Mouse (Mus musculus) left cerebral cortex, adult 8-10 months (tissue): ENCODE data around the gene Rubcn. TPM values are rescaled to one million over a fixed set of nuclear protein-coding genes. Genes with fewer than 3 reads are reported as not detected.

ENCODE experiments used
- DNase-seq, 2 experiments: peaks; one replicate each; pipeline ENCODE4 v3.0.0; 2022; ENCODE audit warnings: low spot score in 2 of 2
- total RNA-seq, 4 experiments: library from RNA; stranded (reverse); gene quantifications; 2 replicates each; pipeline ENCODE4 v1.2.4; 2022

Gene Rubcn
- total RNA-seq, 4 experiments from 2014 or later = 63.9 to 74.1 (median 69.3) TPM

DNA sequence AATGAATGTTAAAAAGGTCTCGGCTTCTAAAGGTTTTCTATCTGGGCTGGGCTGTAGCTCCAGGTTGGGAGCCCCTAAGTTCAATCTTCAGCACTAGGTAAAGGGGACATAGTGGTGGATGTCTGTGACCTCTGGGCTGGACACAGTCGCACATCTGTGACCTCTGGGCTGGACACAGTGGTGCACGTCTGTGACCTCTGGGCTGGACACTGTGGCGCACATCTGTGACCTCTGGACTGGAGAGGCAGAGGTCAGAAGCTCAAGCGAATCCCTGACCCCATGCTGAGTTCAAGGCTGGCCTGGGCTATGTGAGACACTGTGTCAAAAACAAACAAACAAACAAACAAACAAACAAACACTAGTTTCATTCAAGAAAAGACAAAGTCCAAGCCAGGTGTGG lies 7.3 kb downstream of the Rubcn start:
- no peak for DNase-seq

DNA sequence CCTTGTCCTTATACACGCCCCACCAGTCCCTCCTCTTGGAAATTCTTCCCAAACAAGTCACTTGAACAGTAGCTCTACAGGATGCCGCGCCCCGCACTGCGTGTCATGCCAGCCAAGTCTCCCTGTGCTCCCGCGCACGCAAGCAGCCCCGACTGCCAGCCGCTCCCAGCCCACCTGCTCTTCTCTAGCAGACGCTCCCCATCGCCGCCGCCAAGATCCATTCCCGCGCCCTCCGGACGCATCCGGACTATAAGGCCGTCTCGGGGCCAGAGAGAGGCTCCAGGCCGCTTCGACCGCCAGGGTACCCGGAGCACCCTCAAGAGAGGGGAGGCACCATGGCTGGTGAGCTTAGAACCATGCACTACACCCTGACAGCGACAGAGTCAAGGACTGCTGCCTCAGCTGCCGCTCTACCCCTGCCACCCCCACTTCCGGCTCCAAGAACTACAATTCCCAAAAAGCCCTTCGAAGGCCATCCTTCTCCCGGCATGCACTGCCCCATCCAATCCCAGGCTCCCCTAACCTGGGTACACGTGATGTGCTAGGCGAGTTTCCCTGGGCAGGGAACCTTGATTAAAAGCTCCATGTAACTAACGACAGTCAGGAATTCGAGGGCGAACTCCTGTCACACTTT lies 9.5 kb downstream of the Rubcn start:
- DNase-seq = peak; percentile 78 to 91

DNA sequence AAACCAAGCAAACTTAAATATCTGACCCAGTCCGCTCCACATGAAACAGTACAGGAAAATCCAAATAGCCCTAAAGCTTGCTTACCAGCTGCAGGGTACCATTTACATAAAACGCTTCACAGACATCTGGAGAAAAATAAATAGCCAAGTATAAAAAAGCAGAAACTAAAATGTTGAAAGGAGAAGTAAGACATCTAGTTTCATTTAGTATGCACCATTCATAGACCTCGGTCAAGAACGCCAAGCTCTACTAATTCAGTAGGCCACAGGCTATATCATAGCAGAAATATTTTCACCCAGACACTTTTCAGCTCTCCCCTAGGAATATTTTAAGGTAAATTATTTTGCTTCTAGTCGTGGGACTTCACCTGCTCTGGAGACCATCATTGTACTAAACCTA lies 10.9 kb downstream of the Rubcn start:
- no peak for DNase-seq

DNA sequence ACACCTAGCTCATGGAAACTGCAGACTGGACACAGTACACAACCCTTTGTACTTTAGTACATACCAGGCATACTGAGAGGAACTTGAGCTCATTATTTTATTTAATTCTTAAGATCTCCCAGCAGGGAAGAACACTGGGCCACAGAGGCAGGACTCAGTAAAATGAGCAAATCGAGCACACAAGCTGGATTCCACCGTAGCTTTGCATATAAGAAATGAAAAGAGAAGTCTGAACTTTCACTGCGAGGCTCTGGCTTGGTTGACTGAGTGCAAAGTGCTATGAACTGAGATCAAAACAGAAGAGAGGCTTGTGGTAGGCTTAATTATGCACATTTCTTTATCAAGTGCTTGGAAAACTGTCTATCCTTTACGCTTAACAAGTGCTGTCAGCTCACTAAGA lies 12.2 kb downstream of the Rubcn start:
- no peak for DNase-seq

DNA sequence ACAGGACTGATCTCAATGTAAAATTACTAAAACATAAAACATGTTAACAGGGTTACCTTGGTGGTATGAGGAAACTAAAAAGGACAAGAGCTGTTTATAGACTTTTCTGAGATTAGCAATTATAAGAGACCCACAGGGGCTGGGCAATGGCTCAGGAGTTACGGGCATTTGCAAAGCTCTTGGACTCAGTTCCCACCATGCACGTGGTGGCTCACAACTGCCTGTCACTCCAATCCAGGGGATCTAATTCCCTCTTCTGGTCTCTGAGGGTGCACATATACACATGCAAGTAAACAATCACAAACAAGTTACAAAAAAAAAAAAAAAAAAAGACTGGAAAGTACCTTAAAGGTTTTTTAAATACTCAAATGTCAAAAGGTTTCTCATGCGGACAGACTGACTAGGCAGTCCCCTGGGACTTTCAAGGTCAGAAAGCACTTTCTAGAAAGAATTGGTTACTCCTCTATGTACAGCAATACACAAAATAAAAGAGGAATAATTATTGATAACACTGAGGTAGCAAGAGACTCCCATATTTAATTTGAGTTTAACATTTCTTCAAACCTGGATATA lies 15.7 kb downstream of the Rubcn start:
- no peak for DNase-seq

- no peak for DNase-seq
These were observed 18.6 kb downstream of the Rubcn start for GRCm38 (mm10) chr16:32858771-32859636.

GRCm38 (mm10) chr16:32858356-32858755 lies 19.2 kb downstream of the Rubcn start:
- DNase-seq = no peak

- DNase-seq = no peak
These were observed 20.8 kb downstream of the Rubcn start for GRCm38 (mm10) chr16:32856751-32857150.

DNA sequence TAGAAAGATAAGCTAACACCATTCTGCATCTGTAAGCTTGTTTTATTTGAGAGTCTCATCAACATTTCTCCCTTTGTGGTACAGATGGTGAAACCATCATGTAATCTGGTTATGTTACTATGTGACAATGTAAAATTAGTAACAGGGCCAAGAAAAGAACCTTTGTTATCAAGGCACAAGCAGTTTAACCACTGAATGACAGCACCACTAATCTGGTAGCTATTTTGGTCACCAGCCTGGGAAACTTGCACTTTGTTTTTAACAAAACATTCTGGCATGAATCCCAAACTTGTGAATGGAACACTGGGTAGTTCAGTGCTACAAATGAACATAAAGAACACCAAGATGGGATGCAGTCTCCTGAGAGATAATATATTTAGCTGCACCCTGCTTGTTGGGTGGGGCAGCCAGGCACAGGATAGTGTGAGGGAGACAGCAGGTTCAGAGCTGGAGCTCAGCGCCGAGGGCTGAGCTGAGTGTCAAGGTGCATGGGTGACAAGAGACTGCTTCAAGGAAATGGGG lies 23.5 kb downstream of the Rubcn start:
- peak in 1 of 2 experiments; percentile 22 for DNase-seq

- no peak for DNase-seq
These were observed 24.0 kb downstream of the Rubcn start for GRCm38 (mm10) chr16:32853492-32854049.

DNA sequence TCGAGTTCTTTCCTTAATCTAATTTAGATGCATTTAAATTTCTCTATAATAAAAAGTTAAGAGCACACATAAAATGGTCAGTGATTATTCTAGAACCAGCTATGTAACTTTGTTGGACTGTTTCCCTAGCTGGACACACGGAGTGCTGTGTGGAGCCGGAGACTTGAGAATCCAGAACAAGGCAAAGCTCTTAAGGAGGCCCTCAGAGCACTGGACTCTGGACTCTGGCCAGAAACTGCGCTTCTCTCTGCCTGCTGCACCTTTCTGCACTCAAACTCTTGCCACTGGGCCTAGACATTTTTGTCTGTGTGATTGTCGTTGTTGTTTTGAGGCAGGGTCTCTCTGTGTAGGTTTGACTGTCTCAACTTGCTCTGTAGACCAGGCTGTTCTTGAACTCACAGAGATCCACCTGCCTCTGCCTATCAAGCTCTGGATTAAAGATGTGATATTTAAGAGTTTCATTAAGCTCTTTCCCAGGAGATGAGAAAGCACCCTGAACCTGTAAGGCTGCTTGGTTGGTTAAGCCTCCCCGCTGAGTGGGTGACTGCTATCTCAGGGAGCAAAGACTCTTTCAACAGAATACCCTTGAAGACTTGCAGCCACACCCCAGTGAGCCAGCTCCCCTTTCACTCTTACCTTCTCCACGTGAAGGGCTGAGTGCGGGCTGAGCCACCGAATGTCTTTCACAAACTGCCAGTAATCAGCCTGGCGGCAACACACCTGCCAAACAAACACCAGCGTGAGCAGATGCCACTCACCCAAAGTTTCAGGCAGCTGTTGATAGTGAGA lies 28.3 kb downstream of the Rubcn start:
- DNase-seq = no peak

- no peak for DNase-seq
These were observed 30.5 kb downstream of the Rubcn start for GRCm38 (mm10) chr16:32847103-32847502.

- DNase-seq = no peak
These were observed 46.1 kb downstream of the Rubcn start for GRCm38 (mm10) chr16:32831501-32831900.

DNA sequence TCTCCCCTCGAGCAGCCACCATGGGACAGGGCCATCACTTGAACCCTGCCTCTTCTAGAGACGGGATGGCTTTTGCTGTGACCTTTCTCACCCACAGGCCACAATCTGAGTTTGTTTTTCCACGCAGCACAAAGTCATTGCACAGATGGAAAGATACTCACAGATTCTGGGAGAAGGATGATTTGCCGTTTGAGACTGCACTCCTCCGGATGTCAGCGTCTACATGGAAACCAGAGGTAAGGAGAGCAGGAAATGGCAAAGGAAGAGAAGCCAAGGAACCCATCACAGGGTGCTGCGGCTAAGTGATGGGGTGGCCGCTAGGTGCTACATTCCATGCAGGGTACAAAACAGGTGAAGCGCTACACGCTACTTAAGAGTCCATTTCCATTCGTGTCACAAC lies 48.5 kb downstream of the Rubcn start:
- DNase-seq = no peak

- DNase-seq = no peak
These were observed 51.0 kb downstream of the Rubcn start for GRCm38 (mm10) chr16:32826521-32826920.

GRCm38 (mm10) chr16:32825380-32825779 lies 52.2 kb downstream of the Rubcn start:
- no peak for DNase-seq

- no peak for DNase-seq
These were observed 53.5 kb downstream of the Rubcn start for GRCm38 (mm10) chr16:32824061-32824460.

- DNase-seq = no peak
These were observed 54.1 kb downstream of the Rubcn start for GRCm38 (mm10) chr16:32823487-32823886.

DNA sequence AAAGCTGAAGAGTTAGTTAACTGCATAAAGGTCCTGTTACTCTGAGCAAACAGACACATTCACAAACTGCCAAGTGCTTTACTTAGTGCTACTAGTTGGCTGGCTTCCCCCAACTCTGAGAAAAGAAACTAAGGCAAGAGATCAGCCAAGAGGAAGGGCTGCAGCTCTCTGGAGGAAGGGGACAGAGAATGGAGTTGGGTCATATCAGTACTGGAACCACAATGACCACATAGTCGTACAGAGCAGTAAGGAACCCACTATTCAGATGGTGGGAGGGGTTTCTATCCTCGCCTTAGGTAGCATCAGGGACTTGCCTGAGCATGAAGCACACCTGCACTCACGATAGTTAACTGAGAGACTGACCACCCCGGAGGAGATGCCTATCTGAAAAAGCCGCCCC lies 54.7 kb downstream of the Rubcn start:
- DNase-seq = no peak

GRCm38 (mm10) chr16:32822450-32822827 lies 55.1 kb downstream of the Rubcn start:
- DNase-seq = no peak

DNA sequence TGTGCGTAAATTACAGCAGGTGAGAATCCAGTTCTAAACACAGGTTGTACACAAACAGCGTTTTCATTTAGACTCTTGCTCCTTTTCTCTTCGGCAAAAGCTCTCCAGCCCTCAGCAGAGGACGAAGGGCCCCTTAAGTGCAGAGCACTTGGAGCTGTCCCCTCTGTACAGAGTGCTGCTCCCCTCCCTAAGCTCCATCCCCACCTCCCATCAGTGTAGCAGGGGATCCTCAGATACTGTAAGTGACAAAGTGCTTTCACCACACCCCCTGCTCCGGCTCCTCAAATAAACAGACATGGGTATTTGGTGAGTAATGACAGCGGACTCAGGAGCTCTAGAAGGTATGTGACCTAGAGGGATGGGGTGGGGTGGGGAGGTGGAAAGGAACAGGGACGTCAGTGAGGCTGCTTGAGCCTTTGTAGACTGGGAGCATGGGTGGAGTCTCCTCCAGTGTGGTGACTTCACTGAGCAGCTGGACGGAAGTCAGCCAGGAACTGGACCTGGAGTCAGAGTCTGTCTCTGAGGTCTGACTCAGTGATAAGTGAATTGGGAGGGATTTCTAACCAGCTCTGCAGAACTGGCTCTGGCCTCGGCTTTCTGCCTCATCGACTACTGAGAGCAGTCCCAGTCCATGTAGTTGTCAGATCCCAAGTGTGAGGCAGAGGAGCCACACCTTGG lies 55.7 kb downstream of the Rubcn start:
- no peak for DNase-seq
